Mouse (Mus musculus) large intestine, adult 2 months (tissue): ENCODE data around the gene Lpin1. TPM values are rescaled to one million over a fixed set of nuclear protein-coding genes. Genes with fewer than 3 reads are reported as not detected.

Experiments
- polyA plus RNA-seq: library from polyadenylated mRNA; depleted of rRNA; stranded (reverse); fragments of >200 nt; gene quantifications from 2 replicates; pipeline ENCODE4 v1.2.3, GENCODE M21; 2012; rRNA removed

Gene Lpin1
- polyA plus RNA-seq, 1 experiment: 4.9 TPM

Other genes starting within 250 kb of the Lpin1 start
- 0.17 and 0.51 TPM in 2 replicates for gene Ntsr2, start 42.4 kb upstream of the Lpin1 start, polyA plus RNA-seq
- 1.6 and 3.5 TPM in 2 replicates for gene Greb1, start 189.9 kb upstream of the Lpin1 start, polyA plus RNA-seq
- 9.5 and 12.5 TPM in 2 replicates for gene E2f6, start 200.0 kb upstream of the Lpin1 start, polyA plus RNA-seq